Mouse (Mus musculus) brain, embryonic 14.5 days (tissue): ENCODE results near the gene Copa.

ENCODE experiments used
- CTCF ChIP-seq: fragments of 200-500 bp; IDR thresholded peaks from 2 replicates; pipeline ENCODE4 v1.5.1; 2012; ENCODE audit warnings: inconsistent platforms, mild to moderate bottlenecking, moderate library complexity, borderline replicate concordance; ENCODE audit not compliant: insufficient read depth, insufficient read length; ENCODE audit errors: extremely low read depth
- POLR2A ChIP-seq: fragments of 200-500 bp; IDR thresholded peaks from 2 replicates; pipeline ENCODE4 v1.6.1; 2012; ENCODE audit warnings: mild to moderate bottlenecking, inconsistent platforms, borderline replicate concordance; ENCODE audit not compliant: poor library complexity, insufficient read depth, insufficient read length, severe bottlenecking; ENCODE audit errors: extremely low read depth

GRCm38 (mm10) chr1:172148955-172149815 is 66.9 kb downstream of the Copa start:
- TF ChIP-seq CTCF (no peak), POLR2A (no peak)
